Mouse (Mus musculus) gastrocnemius, adult 2 months (tissue): ENCODE results near the gene Cyth1. TPM values are rescaled to one million over a fixed set of nuclear protein-coding genes. Genes with fewer than 3 reads are reported as not detected.

Source experiments
- DNase-seq: peaks from one replicate; pipeline ENCODE4 v3.0.0; 2022
- H3K27ac ChIP-seq: fragments of 200-600 bp; 2 replicates; pipeline ENCODE4 v1.8.1; 2022; ENCODE audit warnings: mild to moderate bottlenecking
- H3K4me3 ChIP-seq: fragments of 200-600 bp; 2 replicates; pipeline ENCODE4 v1.8.1; 2022; ENCODE audit warnings: mild to moderate bottlenecking, moderate library complexity
- CTCF ChIP-seq: fragments of 200-600 bp; IDR thresholded peaks from 2 replicates; pipeline ENCODE4 v1.8.1; 2022; ENCODE audit warnings: antibody characterized with exemption, mild to moderate bottlenecking, moderate library complexity
- intact Hi-C: fragments of 180-260 bp; cut with DNase I; formaldehyde crosslinking; loops from one replicate; pipeline ENCODE4 v1.15.1; 2025
- total RNA-seq, 2 experiments: library from RNA; stranded (reverse); gene quantifications; 2 replicates each; pipeline ENCODE4 v1.2.3; 2021

The Cyth1 gene
- total RNA-seq, 2 experiments from 2014 or later: 28.6 to 49.6 TPM

GRCm38 (mm10) chr11:118132136-118132535 is 116.3 kb downstream of the Cyth1 start:
- TF ChIP-seq CTCF: no peak
- Histone ChIP-seq H3K27ac (peak overlapping the region; percentile 75), H3K4me3 (no peak overlapping the region)
- intact Hi-C loops: no loop called here
- DNase-seq: no peak

GRCm38 (mm10) chr11:118130534-118130933 is 117.9 kb downstream of the Cyth1 start, which contains the start of gene Dnah17:
TSS of gene Dnah17 (minus strand) at chr11:118130634.
- intact Hi-C loops: no loop called here
- Histone ChIP-seq H3K27ac (peak within 1 kb of the TSS; percentile 58), H3K4me3 (peak within 1 kb of the TSS; percentile 1; the same call in 1 of the 2 replicates)
- TF ChIP-seq CTCF: no peak
- no peak for DNase-seq

GRCm38 (mm10) chr11:118129812-118130211 is 118.6 kb downstream of the Cyth1 start:
- Histone ChIP-seq H3K4me3 (no peak overlapping the region), H3K27ac (no peak overlapping the region)
- no peak for DNase-seq
- intact Hi-C loops: no loop called here
- TF ChIP-seq CTCF: no peak

- DNase-seq: no peak
- no peak for TF ChIP-seq CTCF
- intact Hi-C loops: no loop called here
- Histone ChIP-seq H3K27ac (no peak overlapping the region), H3K4me3 (no peak overlapping the region)
Measured at GRCm38 (mm10) chr11:118121592-118121991, 126.8 kb downstream of the Cyth1 start.

- no peak for TF ChIP-seq CTCF
- no peak overlapping the region for H3K27ac ChIP-seq
- no peak overlapping the region for H3K4me3 ChIP-seq
- no peak for DNase-seq
- intact Hi-C loops: no loop called here
Measured at GRCm38 (mm10) chr11:118118777-118119176, 129.6 kb downstream of the Cyth1 start.

GRCm38 (mm10) chr11:118114581-118115110 is 133.7 kb downstream of the Cyth1 start:
- TF ChIP-seq CTCF: no peak
- H3K4me3 ChIP-seq: no peak overlapping the region
- no peak for DNase-seq
- H3K27ac ChIP-seq: no peak overlapping the region
- intact Hi-C loops: no loop called here

- intact Hi-C loops: no loop called here
- no peak for TF ChIP-seq CTCF
- no peak overlapping the region for H3K4me3 ChIP-seq
Measured at GRCm38 (mm10) chr11:118113516-118114205, 134.7 kb downstream of the Cyth1 start.

GRCm38 (mm10) chr11:118104001-118104400 is 144.4 kb downstream of the Cyth1 start:
- DNase-seq: peak; percentile 88
- peak; percentile 90 for TF ChIP-seq CTCF
- intact Hi-C loops: loop anchor here (1.0 kb wide), 1 partner anchor 116 kb away; no protein-coding TSS in a partner anchor
- H3K27ac ChIP-seq: 0 out of 2 replicates have a peak overlapping the region, but pooled peaks have one; percentile 31
- H3K4me3 ChIP-seq: no peak overlapping the region

More at GRCm38 (mm10) chr11:118113516-118114205, 134.7 kb downstream of the Cyth1 start:
- no peak overlapping the region for H3K27ac ChIP-seq
- DNase-seq: no peak

- no peak overlapping the region for H3K4me3 ChIP-seq
- 0 out of 2 replicates have a peak overlapping the region, but pooled peaks have one; percentile 31 for H3K27ac ChIP-seq
- no peak for DNase-seq
- intact Hi-C loops: loop anchor here (1.0 to 2.0 kb wide), 3 partner anchors 19 to 233 kb away; no protein-coding TSS in a partner anchor
- TF ChIP-seq CTCF: no peak
Measured at GRCm38 (mm10) chr11:118103383-118103782, 145.0 kb downstream of the Cyth1 start.

- TF ChIP-seq CTCF: peak; percentile 97; the same call in 1 of the 2 replicates
- Histone ChIP-seq H3K27ac (no peak overlapping the region), H3K4me3 (no peak overlapping the region)
- DNase-seq: peak; percentile 90
- intact Hi-C loops: loop anchor here (1.0 to 2.0 kb wide), 3 partner anchors 18 to 233 kb away; no protein-coding TSS in a partner anchor
Measured at GRCm38 (mm10) chr11:118102838-118103237, 145.6 kb downstream of the Cyth1 start.

GRCm38 (mm10) chr11:118101133-118101532 is 147.3 kb downstream of the Cyth1 start:
- intact Hi-C loops: no loop called here
- Histone ChIP-seq H3K4me3 (no peak overlapping the region), H3K27ac (no peak overlapping the region)
- no peak for DNase-seq
- TF ChIP-seq CTCF: no peak

GRCm38 (mm10) chr11:118096736-118097135 is 151.7 kb downstream of the Cyth1 start:
- intact Hi-C loops: no loop called here
- Histone ChIP-seq H3K27ac (no peak overlapping the region), H3K4me3 (no peak overlapping the region)
- TF ChIP-seq CTCF: no peak
- no peak for DNase-seq

GRCm38 (mm10) chr11:118095004-118095403 is 153.4 kb downstream of the Cyth1 start:
- TF ChIP-seq CTCF: no peak
- no peak for DNase-seq
- Histone ChIP-seq H3K27ac (no peak overlapping the region), H3K4me3 (no peak overlapping the region)
- intact Hi-C loops: no loop called here
